Mouse (Mus musculus): ENCODE data around the gene Ccdc27. TPM values are rescaled to one million over a fixed set of nuclear protein-coding genes. Genes with fewer than 3 reads are reported as not detected.
A peak's percentile ranks its signal among the peaks of the same experiment; 100 is the strongest.

Ccdc27 gene
- not detected in 2 replicates for polyA plus RNA-seq (2014; fragmentation: Nextera tagmentation; extraction: Ambion mirVana)

DNA sequence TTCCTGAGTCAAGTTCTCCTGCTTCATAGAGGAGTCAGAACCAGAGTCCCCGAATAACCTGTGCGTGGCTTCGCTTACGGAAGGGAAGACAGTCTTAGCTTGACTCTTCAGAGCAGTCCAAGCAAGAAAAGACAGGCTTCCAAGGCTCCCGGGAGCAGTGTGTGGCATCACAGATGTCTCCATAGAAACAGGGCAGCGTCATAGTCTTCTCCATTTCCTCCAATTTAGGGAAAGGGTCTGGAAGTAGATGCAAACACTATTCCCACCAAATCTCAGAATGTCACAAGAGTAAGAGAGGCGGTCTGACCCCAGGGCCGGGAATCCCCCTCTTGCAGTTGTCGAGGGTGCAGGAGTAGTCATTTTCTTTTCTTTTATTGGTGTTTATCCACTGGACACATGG, at the start of gene Ccdc27:
Ccdc27 (minus strand) TSS at position 101 of the 400 bp plus-strand sequence.
- Histone ChIP-seq H3K36me3 (ENCODE audit: control insufficient read depth, insufficient read depth, low read length) (no peaks in the 10 kb centered on the region), H3K4me1 (ENCODE audit: control insufficient read depth, insufficient read depth, low read length) (no peaks in the 10 kb centered on the region), H3K27me3 (ENCODE audit: control insufficient read depth, insufficient read depth, low read length) (no peaks in the 10 kb centered on the region), H3K9me3 (ENCODE audit: control insufficient read depth, low read length) (no peaks in the 10 kb centered on the region), H3K27ac (ENCODE audit: low read depth, low read length) (no peak within 1 kb of the TSS), H3K4me2 (no peak within 1 kb of the TSS), H3K9ac (ENCODE audit: low read length) (no peak within 1 kb of the TSS), H3K4me3 (ENCODE audit: low read depth, low read length) (no peak within 1 kb of the TSS)
- no peak for DNase-seq (ENCODE audit: low spot score, missing footprints)
- WGBS, result 84% methylated on average over 9 of the region's 9 CpGs
- no peak for ATAC-seq (ENCODE audit: low FRiP score)

DNA sequence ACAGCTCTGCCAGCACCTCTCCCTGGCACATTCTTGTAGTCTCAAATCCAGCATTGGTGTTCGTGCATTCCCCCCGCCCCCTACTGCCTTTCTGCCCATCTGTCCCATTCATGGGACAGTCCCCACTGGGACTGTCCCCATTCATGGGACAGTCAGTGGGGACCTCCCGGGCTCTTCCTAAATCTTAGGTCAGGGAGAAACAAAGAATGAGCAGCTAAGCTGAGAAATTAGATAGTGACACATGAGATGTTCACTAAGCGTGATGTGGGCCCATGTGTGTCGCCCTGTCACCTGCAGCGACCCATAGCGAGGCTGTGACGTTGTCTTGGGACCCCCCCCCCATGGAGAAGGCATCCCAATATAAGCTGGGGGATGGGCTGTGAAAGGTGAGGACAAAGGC, 48.9 kb upstream of the Ccdc27 start:
- ATAC-seq (ENCODE audit: low FRiP score), result no peak
- DNase-seq (ENCODE audit: low spot score, missing footprints), result no peak
- H3K9ac ChIP-seq (ENCODE audit: low read length), result no peak overlapping the region
- H3K27me3 ChIP-seq (ENCODE audit: control insufficient read depth, insufficient read depth, low read length), result no peaks in the 10 kb centered on the region
- no peak overlapping the region for H3K4me2 ChIP-seq
- H3K4me1 ChIP-seq (ENCODE audit: control insufficient read depth, insufficient read depth, low read length), result no peaks in the 10 kb centered on the region
- no peak overlapping the region for H3K27ac ChIP-seq (ENCODE audit: low read depth, low read length)
- H3K4me3 ChIP-seq (ENCODE audit: low read depth, low read length), result no peak overlapping the region
- WGBS, result 69% methylated on average over 8 of the region's 8 CpGs
- no peaks in the 10 kb centered on the region for H3K9me3 ChIP-seq (ENCODE audit: control insufficient read depth, low read length)
- H3K36me3 ChIP-seq (ENCODE audit: control insufficient read depth, insufficient read depth, low read length), result no peaks in the 10 kb centered on the region

DNA sequence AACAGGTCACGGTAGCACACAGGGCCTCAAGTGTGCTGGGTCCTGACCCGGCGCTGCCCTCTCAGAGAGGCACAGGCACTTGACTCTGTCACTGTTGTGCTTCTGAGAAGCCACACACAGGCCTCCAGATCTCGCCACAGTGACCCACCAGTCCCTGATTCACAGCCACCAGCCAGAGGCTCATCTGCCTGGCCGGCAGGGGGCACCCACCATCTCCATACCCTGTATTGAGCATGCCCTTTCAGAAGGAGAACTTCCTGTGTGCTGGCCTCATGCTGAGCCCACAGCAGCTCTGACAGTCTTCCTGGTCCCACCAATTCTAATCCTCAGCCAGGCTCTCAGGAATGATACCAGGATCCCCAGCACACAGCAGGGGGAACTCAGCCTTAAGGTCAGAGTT, 46.7 kb upstream of the Ccdc27 start:
- no peak overlapping the region for H3K27ac ChIP-seq (ENCODE audit: low read depth, low read length)
- ATAC-seq (ENCODE audit: low FRiP score), result no peak
- no peaks in the 10 kb centered on the region for H3K36me3 ChIP-seq (ENCODE audit: control insufficient read depth, insufficient read depth, low read length)
- no peaks in the 10 kb centered on the region for H3K4me1 ChIP-seq (ENCODE audit: control insufficient read depth, insufficient read depth, low read length)
- no peak overlapping the region for H3K9ac ChIP-seq (ENCODE audit: low read length)
- no peak overlapping the region for H3K4me2 ChIP-seq
- no peaks in the 10 kb centered on the region for H3K9me3 ChIP-seq (ENCODE audit: control insufficient read depth, low read length)
- no peaks in the 10 kb centered on the region for H3K27me3 ChIP-seq (ENCODE audit: control insufficient read depth, insufficient read depth, low read length)
- no peak for DNase-seq (ENCODE audit: low spot score, missing footprints)
- 54% methylated on average over 5 of the region's 5 CpGs for WGBS
- H3K4me3 ChIP-seq (ENCODE audit: low read depth, low read length), result no peak overlapping the region

DNA sequence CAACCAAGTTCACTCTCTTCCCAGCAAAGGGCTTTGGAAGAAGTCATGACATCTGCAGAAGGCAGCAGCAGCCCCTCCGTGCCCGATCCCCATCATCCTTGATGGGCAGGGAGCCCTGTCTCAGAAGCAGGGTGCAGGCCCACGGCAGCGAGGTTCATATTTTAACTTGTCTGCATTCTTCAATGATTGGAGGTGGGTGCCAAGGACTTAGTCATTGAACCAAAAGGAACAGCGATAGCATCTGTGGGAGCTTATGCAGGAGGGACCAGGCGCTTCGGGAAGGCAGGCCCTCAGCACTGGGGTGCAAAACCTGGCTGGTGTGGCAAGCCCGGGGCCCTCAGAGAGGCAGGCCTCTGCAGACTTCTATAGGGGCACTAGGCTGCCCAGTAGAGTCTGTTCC, 44.0 kb upstream of the Ccdc27 start:
- no peaks in the 10 kb centered on the region for H3K4me1 ChIP-seq (ENCODE audit: control insufficient read depth, insufficient read depth, low read length)
- H3K4me2 ChIP-seq, result no peak overlapping the region
- H3K27me3 ChIP-seq (ENCODE audit: control insufficient read depth, insufficient read depth, low read length), result peaks cover 10% of the 10 kb centered on the region
- H3K4me3 ChIP-seq (ENCODE audit: low read depth, low read length), result no peak overlapping the region
- ATAC-seq (ENCODE audit: low FRiP score) (no peak), DNase-seq (ENCODE audit: low spot score, missing footprints) (no peak)
- 86% methylated on average over 8 of the region's 8 CpGs for WGBS
- no peaks in the 10 kb centered on the region for H3K36me3 ChIP-seq (ENCODE audit: control insufficient read depth, insufficient read depth, low read length)
- H3K9ac ChIP-seq (ENCODE audit: low read length), result no peak overlapping the region
- no peak overlapping the region for H3K27ac ChIP-seq (ENCODE audit: low read depth, low read length)
- H3K9me3 ChIP-seq (ENCODE audit: control insufficient read depth, low read length), result no peaks in the 10 kb centered on the region

DNA sequence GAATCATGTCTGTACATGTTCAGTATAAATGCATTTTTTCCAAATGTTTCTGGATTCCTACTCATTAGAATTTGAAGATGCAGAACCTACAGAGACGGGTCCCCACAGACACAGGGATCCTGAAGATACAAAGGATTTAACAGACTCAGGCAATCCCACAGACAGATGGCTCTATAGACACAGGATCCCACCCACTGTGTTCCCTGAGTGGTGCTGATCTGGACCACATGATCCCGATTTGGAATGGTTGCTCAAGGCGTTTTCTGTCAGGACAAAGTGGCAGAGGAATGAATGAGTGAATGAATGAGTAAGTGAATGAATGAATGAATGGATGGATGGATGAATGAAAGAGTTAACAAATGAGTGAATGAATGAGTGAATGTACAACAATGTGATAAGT, 43.4 kb upstream of the Ccdc27 start:
- Histone ChIP-seq H3K27ac (ENCODE audit: low read depth, low read length) (no peak overlapping the region), H3K4me3 (ENCODE audit: low read depth, low read length) (no peak overlapping the region), H3K4me2 (no peak overlapping the region), H3K4me1 (ENCODE audit: control insufficient read depth, insufficient read depth, low read length) (no peaks in the 10 kb centered on the region), H3K9ac (ENCODE audit: low read length) (no peak overlapping the region), H3K9me3 (ENCODE audit: control insufficient read depth, low read length) (no peaks in the 10 kb centered on the region), H3K27me3 (ENCODE audit: control insufficient read depth, insufficient read depth, low read length) (peaks cover 16% of the 10 kb centered on the region), H3K36me3 (ENCODE audit: control insufficient read depth, insufficient read depth, low read length) (no peaks in the 10 kb centered on the region)
- DNase-seq (ENCODE audit: low spot score, missing footprints) (no peak), ATAC-seq (ENCODE audit: low FRiP score) (no peak)
- 60% methylated on average over 3 of the region's 3 CpGs for WGBS

DNA sequence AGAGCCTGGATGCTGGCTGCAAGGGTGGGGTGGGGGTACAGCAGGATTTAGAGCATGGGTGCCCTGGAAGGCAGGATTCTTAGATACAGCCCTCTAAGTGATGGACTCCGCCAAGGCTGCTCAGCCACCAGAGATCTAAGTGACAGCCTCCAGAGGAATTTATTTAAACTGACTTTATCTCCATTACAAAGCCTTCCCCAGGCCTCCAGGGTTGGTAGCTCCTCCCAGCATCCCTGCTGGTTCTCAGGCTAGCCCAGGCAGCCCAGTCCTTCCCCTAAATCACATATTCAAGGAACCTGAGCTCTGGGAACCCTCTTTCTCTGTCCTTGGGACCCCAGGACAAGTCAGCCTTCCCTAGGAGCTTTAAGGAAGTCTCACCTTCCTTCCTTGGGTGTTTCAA, 39.5 kb upstream of the Ccdc27 start:
- Histone ChIP-seq H3K4me3 (ENCODE audit: low read depth, low read length) (no peak overlapping the region), H3K4me2 (no peak overlapping the region), H3K4me1 (ENCODE audit: control insufficient read depth, insufficient read depth, low read length) (no peaks in the 10 kb centered on the region), H3K36me3 (ENCODE audit: control insufficient read depth, insufficient read depth, low read length) (no peaks in the 10 kb centered on the region), H3K9ac (ENCODE audit: low read length) (no peak overlapping the region), H3K27me3 (ENCODE audit: control insufficient read depth, insufficient read depth, low read length) (peaks cover 22% of the 10 kb centered on the region), H3K27ac (ENCODE audit: low read depth, low read length) (no peak overlapping the region), H3K9me3 (ENCODE audit: control insufficient read depth, low read length) (no peaks in the 10 kb centered on the region)
- 0% methylated on average over 1 of the region's 1 CpGs for WGBS
- DNase-seq (ENCODE audit: low spot score, missing footprints) (no peak), ATAC-seq (ENCODE audit: low FRiP score) (no peak)

DNA sequence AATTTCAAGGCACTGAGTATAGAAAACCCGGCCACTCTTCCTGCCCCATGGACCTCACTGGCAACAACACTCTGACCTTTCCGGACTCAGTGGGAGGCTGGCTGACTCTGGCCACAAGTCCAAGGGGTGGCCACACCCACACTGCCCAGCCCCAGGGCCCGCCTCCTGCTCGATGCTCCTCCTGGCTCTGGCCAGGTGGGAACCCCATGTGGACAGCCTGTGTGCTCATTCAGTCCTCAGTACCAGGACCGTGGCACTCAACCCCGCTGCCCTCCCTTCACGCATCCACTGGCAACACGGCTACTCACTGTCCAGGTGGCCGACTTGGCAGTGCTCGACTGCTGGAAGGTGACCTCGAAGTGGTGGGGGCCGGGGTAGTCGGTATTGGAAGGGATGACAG, 38.5 kb upstream of the Ccdc27 start:
- Histone ChIP-seq H3K36me3 (ENCODE audit: control insufficient read depth, insufficient read depth, low read length) (no peaks in the 10 kb centered on the region), H3K4me2 (no peak overlapping the region), H3K4me3 (ENCODE audit: low read depth, low read length) (no peak overlapping the region), H3K27me3 (ENCODE audit: control insufficient read depth, insufficient read depth, low read length) (peaks cover 22% of the 10 kb centered on the region), H3K27ac (ENCODE audit: low read depth, low read length) (no peak overlapping the region), H3K4me1 (ENCODE audit: control insufficient read depth, insufficient read depth, low read length) (no peaks in the 10 kb centered on the region), H3K9ac (ENCODE audit: low read length) (no peak overlapping the region), H3K9me3 (ENCODE audit: control insufficient read depth, low read length) (no peaks in the 10 kb centered on the region)
- no peak for ATAC-seq (ENCODE audit: low FRiP score)
- no peak for DNase-seq (ENCODE audit: low spot score, missing footprints)
- WGBS, result 4% methylated on average over 13 of the region's 13 CpGs

DNA sequence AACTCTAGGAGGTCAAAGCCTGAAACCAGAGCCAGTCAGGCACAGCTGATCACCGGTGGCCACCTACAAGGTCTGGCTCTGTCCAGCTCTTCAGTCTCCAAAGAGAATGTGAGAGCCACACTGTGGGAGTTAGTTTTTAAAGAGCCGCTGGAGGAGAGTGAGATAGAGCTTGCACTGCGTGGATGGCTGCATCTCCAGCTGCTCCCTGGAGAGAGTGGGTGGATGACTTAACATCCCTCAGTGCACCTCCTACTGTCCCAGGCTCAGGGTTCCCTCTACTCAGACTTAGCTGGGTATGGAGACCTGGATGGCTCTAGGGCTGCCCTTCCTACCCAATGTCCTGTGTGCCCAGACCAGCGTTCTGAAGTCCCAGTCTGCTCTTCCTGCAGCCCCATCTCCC, 37.7 kb upstream of the Ccdc27 start:
- H3K27ac ChIP-seq (ENCODE audit: low read depth, low read length), result no peak overlapping the region
- H3K9me3 ChIP-seq (ENCODE audit: control insufficient read depth, low read length), result no peaks in the 10 kb centered on the region
- DNase-seq (ENCODE audit: low spot score, missing footprints) (no peak), ATAC-seq (ENCODE audit: low FRiP score) (no peak)
- WGBS, result 48% methylated on average over 4 of the region's 4 CpGs
- no peak overlapping the region for H3K9ac ChIP-seq (ENCODE audit: low read length)
- no peaks in the 10 kb centered on the region for H3K36me3 ChIP-seq (ENCODE audit: control insufficient read depth, insufficient read depth, low read length)
- H3K27me3 ChIP-seq (ENCODE audit: control insufficient read depth, insufficient read depth, low read length), result peaks cover 22% of the 10 kb centered on the region
- H3K4me3 ChIP-seq (ENCODE audit: low read depth, low read length), result no peak overlapping the region
- H3K4me1 ChIP-seq (ENCODE audit: control insufficient read depth, insufficient read depth, low read length), result no peaks in the 10 kb centered on the region
- no peak overlapping the region for H3K4me2 ChIP-seq

DNA sequence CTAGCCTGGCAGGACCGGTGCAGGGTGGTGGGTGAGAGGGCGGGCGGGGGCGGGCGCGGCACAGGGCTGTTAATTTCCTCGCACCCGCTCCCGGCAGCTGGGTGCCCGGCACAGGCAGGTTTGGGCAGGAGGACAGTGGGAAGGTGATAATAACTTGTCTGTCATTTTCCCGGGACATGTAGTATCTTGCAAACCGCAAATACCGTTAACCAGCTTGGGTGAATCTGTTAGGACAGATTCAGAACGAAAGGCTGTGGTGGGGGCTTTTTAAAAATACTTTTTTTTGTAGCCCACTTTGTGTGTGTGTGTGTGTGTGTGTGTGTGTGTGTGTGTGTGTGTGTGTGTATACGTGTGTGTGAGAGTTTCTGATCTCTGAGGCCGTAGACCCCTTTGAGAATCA, 29.5 kb upstream of the Ccdc27 start:
- no peak overlapping the region for H3K27ac ChIP-seq (ENCODE audit: low read depth, low read length)
- H3K27me3 ChIP-seq (ENCODE audit: control insufficient read depth, insufficient read depth, low read length), result peaks cover 24% of the 10 kb centered on the region
- ATAC-seq (ENCODE audit: low FRiP score) (no peak), DNase-seq (ENCODE audit: low spot score, missing footprints) (peak; percentile 75)
- no peak overlapping the region for H3K4me3 ChIP-seq (ENCODE audit: low read depth, low read length)
- no peaks in the 10 kb centered on the region for H3K36me3 ChIP-seq (ENCODE audit: control insufficient read depth, insufficient read depth, low read length)
- no peaks in the 10 kb centered on the region for H3K9me3 ChIP-seq (ENCODE audit: control insufficient read depth, low read length)
- H3K4me1 ChIP-seq (ENCODE audit: control insufficient read depth, insufficient read depth, low read length), result no peaks in the 10 kb centered on the region
- H3K9ac ChIP-seq (ENCODE audit: low read length), result no peak overlapping the region
- WGBS, result 26% methylated on average over 15 of the region's 16 CpGs
- no peak overlapping the region for H3K4me2 ChIP-seq

DNA sequence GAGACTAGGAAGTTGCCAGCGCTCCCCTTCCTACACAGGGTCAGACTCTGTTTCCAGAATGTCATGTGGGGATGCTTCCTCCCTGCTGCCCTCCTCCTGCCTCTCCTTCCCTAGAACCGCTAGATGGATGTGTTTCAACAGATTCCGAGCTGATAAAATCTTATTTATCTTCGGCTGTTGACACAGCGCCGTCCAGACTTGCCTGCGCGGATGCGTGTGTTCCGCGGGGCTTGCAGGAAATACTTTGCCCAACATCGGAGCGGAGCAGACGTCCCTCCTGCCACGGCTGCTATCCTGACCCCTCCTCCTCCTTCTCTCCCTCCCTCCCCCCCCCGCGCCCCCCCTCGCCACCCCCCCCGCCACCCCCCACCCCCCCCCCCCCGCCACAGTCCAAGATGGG, 29.0 kb upstream of the Ccdc27 start:
- Histone ChIP-seq H3K4me2 (0 out of 2 replicates have a peak overlapping the region, but pooled peaks have one; percentile 14), H3K4me3 (ENCODE audit: low read depth, low read length) (no peak overlapping the region), H3K36me3 (ENCODE audit: control insufficient read depth, insufficient read depth, low read length) (no peaks in the 10 kb centered on the region), H3K27me3 (ENCODE audit: control insufficient read depth, insufficient read depth, low read length) (peaks cover 24% of the 10 kb centered on the region), H3K27ac (ENCODE audit: low read depth, low read length) (no peak overlapping the region), H3K4me1 (ENCODE audit: control insufficient read depth, insufficient read depth, low read length) (no peaks in the 10 kb centered on the region), H3K9me3 (ENCODE audit: control insufficient read depth, low read length) (no peaks in the 10 kb centered on the region), H3K9ac (ENCODE audit: low read length) (no peak overlapping the region)
- WGBS, result 2% methylated on average over 15 of the region's 20 CpGs
- DNase-seq (ENCODE audit: low spot score, missing footprints), result peak; percentile 87
- no peak for ATAC-seq (ENCODE audit: low FRiP score)
